Mouse (Mus musculus) bone marrow, adult 2 months (tissue): ENCODE data around the gene Atg2a. TPM values are rescaled to one million over a fixed set of nuclear protein-coding genes. Genes with fewer than 3 reads are reported as not detected.

Experiments
- H3K27ac ChIP-seq: fragments of 200-500 bp; 2 replicates; pipeline ENCODE4 v1.5.1; 2012; ENCODE audit warnings: low read depth, mild to moderate bottlenecking, control low read depth, inconsistent platforms, low read length; ENCODE audit not compliant: control insufficient read depth, poor library complexity, insufficient read depth
- H3K4me1 ChIP-seq: fragments of 200-500 bp; 2 replicates; pipeline ENCODE4 v1.6.1; 2011; ENCODE audit warnings: low read length; ENCODE audit not compliant: control insufficient read depth, insufficient read depth
- H3K4me3 ChIP-seq: fragments of 200-500 bp; replicated peaks from 2 replicates; pipeline ENCODE3; 2011; ENCODE audit warnings: mild to moderate bottlenecking, low read depth, low read length, control low read depth; ENCODE audit not compliant: control insufficient read depth
- CTCF ChIP-seq: fragments of 200-500 bp; IDR thresholded peaks from 2 replicates; pipeline ENCODE4 v1.5.1; 2011; ENCODE audit warnings: low read length, control low read depth; ENCODE audit not compliant: control insufficient read depth, insufficient read depth
- POLR2A ChIP-seq: fragments of 200-500 bp; IDR thresholded peaks from 2 replicates; pipeline ENCODE4 v1.6.1; 2011; ENCODE audit warnings: low read depth, mild to moderate bottlenecking, control low read depth, low read length, borderline replicate concordance; ENCODE audit not compliant: control insufficient read depth
- WGBS: fragments of 180-500 bp; shearing (Covaris S2); methylation state at CpG from one replicate; pipeline ENCODE4 v1.1.7; 2018; 5-methylcytosine and 5-hydroxymethylcytosine counted together
- polyA plus RNA-seq: library from polyadenylated mRNA; stranded (reverse); fragments of >200 nt; gene quantifications from 2 replicates; pipeline ENCODE4 v1.2.4, GENCODE M21; 2011; ENCODE audit warnings: low replicate concordance; ENCODE audit not compliant: missing spikeins, insufficient read depth, insufficient read length

Gene Atg2a
- polyA plus RNA-seq, 1 experiment: 36.4 TPM

DNA sequence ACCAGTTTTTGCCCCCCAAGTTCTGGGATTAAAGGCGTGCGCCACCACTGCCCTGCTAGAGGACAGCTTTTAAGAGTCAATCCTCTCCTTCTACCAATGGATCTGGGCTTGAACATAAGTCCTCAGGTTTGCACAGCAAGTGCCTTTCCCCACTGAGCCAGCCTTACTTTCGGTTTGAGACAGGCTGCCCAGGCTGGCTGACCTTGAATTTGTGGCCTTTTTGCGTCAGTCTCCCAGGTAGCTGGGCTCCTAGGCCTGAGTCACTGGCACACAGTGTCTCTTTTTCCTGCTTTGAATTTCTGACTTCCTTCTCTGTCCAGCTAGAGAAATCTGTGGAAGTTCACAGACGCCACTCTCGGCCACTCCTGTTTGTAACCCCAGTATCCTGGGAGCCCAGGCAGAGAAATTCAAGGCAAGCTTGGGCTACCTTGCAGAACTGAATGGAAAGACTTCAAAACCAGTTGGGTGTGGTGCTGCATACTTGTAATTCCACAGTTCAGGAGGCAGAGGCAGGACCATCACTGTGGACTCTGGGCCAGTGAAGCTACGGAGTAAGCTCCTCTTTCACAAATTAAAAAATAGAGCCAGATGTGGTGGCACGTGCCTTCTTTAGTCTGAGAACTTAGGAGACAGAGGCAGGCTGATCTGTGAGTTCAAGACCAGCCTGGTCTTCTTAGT lies 28.5 kb downstream of the Atg2a start:
- H3K27ac ChIP-seq: peak overlapping the region; percentile 77
- 68% methylated on average over 8 of the region's 8 CpGs for WGBS
- H3K4me3 ChIP-seq: no peak overlapping the region
- no peak for TF ChIP-seq CTCF
- no peak for TF ChIP-seq POLR2A
- H3K4me1 ChIP-seq: peaks cover 4% of the 10 kb centered on the region; the same call in 1 of the 2 replicates

DNA sequence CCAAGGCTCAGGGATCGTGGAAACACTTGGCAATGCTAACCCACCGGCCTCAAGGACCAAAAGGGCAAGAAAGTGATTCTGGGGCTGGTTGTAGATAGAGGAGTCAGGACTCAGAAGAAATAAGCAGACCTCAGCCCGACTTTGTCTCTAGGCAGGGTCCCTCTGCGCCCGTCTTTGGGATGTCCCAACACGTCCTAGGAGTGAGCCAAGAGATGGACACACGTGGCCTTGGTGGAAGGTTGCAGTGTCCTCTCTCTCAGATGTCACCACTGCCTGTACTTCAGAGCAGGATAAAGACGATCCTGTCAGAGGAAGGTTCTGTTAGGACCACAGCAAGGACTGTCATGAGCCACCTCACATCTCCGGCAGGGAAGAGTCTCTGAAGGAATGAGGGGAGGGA lies 29.2 kb downstream of the Atg2a start:
- Histone ChIP-seq H3K4me1 (peaks cover 7% of the 10 kb centered on the region; the same call in 1 of the 2 replicates), H3K4me3 (no peak overlapping the region)

DNA sequence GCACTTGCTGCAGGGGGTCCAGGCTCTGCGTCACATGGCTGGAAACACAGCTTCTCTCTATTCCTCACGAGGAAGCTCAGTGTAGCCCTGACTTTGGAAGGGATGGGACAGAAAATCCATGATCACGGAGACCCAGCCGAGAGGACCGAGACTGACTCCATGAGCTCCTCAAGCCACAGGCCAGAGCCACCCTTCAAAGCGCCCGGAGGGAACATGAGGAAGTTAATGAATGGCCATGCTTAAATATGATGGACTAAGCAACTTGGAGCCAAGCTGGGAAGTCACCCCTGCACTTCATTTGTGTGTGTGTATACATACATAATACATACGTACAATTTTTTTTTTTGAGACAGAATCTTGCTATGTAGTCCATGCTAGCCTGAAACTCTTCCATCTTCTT lies 29.7 kb downstream of the Atg2a start:
- WGBS: 77% methylated on average over 8 of the region's 8 CpGs
- H3K4me1 ChIP-seq: peaks cover 8% of the 10 kb centered on the region; the same call in 1 of the 2 replicates
- H3K4me3 ChIP-seq: no peak overlapping the region
- peak overlapping the region; percentile 77; the same call in 1 of the 2 replicates for H3K27ac ChIP-seq
- TF ChIP-seq CTCF (no peak), POLR2A (no peak)

More for the DNA sequence above, 29.2 kb downstream of the Atg2a start:
- no peak for TF ChIP-seq CTCF
- no peak for TF ChIP-seq POLR2A
- H3K27ac ChIP-seq: peak overlapping the region; percentile 77
- WGBS: 57% methylated on average over 9 of the region's 9 CpGs

DNA sequence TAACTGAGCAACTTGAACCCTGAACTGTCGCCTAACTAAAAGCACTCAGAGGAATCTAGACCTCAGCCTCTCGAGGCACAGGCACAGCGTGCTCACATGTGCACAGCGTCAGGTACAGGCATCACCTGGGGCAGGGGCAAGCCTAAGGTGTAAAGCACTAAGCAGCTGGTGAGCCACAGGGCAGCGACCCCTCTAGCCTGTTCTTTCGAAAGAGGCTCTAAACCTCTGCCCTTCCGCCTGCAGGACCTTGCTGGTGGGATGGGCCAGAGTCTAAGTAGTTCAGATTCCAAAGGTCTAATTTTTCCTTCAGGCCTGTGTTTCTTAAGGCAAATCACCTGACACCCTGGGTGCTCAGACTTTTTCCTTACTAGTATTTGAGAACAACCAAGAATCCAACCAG lies 30.6 kb downstream of the Atg2a start:
- 79% methylated on average over 7 of the region's 7 CpGs for WGBS
- Histone ChIP-seq H3K4me1 (peaks cover 8% of the 10 kb centered on the region; the same call in 1 of the 2 replicates), H3K4me3 (no peak overlapping the region), H3K27ac (no peak overlapping the region)
- TF ChIP-seq CTCF (no peak), POLR2A (no peak)

DNA sequence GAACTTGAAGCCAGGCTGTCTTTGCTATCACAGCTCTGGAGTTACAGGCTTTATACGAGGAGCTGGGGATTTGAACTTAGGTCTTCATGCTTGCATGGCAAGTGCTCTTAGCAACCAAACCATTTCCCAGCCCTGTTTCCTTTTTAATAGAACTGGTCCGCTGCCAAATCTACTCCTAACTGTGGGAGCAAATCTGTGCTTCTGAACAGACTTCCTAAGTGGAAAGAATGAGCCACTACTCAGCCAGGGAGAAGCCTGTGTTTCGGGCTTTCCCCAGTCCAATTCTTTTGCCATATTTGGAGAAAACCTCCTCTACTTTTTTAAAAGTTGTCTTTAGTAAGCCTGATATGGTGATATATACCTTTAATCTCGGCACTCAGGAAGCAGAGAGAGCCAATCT lies 31.3 kb downstream of the Atg2a start:
- 79% methylated on average over 4 of the region's 4 CpGs for WGBS
- Histone ChIP-seq H3K27ac (no peak overlapping the region), H3K4me1 (peaks cover 8% of the 10 kb centered on the region; the same call in 1 of the 2 replicates), H3K4me3 (no peak overlapping the region)
- TF ChIP-seq CTCF (no peak), POLR2A (no peak)

DNA sequence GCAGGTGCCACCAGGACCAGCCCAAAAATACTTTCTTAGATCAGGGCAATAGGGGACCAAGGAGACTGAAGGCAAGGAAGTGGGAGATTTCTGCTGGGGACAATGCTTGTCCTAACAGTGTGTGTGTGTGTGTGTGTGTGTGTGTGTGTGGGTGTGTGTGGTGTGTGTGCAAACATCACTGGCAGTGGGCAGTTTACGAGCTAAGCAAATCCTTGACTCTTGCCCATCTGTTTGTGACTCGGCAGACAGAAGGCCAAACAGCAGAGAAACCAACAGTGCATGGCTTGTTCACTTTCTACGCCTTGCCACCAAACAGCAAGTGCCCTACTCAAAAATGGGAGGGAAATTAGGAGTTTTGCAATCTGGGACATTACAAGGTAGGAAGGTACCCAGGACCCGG lies 32.1 kb downstream of the Atg2a start:
- H3K4me1 ChIP-seq: peaks cover 10% of the 10 kb centered on the region; the same call in 1 of the 2 replicates
- no peak overlapping the region for H3K27ac ChIP-seq

DNA sequence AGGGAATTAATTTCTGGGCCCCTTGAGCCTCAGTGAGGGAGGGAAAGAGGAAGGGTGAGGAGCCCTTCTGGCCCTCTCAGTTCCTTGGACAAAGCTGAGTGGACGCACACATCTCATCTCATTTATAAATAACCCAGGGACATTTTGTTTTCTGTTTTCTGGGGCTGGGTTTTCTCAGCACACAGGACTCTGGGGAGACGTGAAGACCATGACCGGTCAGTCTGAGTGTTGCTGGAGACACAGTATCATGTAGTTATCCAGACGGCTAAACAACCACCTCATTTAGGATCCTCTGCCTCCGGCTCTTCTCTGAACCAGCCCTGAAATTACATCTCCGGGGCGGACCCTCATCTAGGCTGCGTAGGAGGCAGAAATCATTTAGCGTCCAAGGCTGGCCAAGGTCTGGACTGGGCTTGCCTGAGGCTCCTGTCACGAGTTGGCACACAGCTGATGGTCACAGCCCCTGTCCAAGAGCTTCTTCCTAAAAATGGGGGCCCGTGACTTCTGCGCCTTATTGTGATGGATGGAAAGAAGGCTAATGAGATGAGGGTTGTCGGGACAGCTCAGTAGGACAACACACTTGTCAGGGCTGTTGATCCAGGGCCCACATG lies 32.6 kb downstream of the Atg2a start:
- Histone ChIP-seq H3K27ac (no peak overlapping the region), H3K4me3 (no peak overlapping the region), H3K4me1 (peaks cover 11% of the 10 kb centered on the region; the same call in 1 of the 2 replicates)
- WGBS: 84% methylated on average over 13 of the region's 13 CpGs
- TF ChIP-seq POLR2A: no peak
- no peak for TF ChIP-seq CTCF

More for the DNA sequence above, 32.1 kb downstream of the Atg2a start:
- 54% methylated on average over 4 of the region's 4 CpGs for WGBS
- TF ChIP-seq CTCF (no peak), POLR2A (no peak)
- H3K4me3 ChIP-seq: no peak overlapping the region

DNA sequence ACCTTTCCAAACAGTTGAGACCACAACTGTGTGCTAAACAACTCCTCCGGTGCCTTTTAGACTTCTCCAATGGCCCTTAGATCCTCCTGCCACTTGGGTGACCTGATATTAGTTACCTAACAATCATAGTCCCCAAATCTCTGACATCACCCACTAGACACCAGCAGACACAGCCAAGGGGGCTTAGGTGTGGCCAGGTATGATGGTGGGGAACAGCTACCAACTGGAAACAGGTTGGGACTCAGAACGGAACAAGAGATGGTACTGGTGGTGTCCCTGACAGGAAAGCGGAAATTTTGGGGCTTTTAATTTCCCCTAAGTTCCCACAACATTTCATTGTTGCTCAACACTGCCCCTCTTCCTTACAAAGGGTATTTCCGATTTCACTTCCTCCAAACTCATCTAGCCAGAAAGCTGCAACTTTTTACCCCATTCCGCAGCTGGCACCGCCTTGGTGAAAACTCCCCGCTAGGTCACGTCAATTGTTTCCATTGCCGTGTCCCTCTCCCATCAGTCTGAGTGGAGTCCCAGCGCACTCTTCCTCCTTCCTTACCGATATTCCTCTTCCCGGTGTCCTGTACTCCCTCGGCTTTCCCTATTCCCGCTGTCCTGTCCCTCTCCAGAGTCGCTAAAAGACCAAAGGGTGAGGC lies 34.4 kb downstream of the Atg2a start:
- H3K4me1 ChIP-seq: peaks cover 12% of the 10 kb centered on the region
- no peak for TF ChIP-seq CTCF
- TF ChIP-seq POLR2A: no peak
- WGBS: 3% methylated on average over 15 of the region's 15 CpGs

More for the DNA sequence above, 34.4 kb downstream of the Atg2a start:
- H3K27ac ChIP-seq: peak overlapping the region; percentile 93
- peak overlapping the region; percentile 59 for H3K4me3 ChIP-seq
